Mouse (Mus musculus): Measurements from ENCODE around the gene Hist1h2bq. TPM values are rescaled to one million over a fixed set of nuclear protein-coding genes. Genes with fewer than 3 reads are reported as not detected.
A peak's percentile ranks its signal among the peaks of the same experiment; 100 is the strongest.
"Not testable (repeated sequence)": the region's sequence is repeated elsewhere in the genome, so short reads cannot be mapped to it uniquely, and the experiment has no call there.

Gene Hist1h2bq
- polyA plus RNA-seq, 1 experiment = 2.3 TPM

DNA sequence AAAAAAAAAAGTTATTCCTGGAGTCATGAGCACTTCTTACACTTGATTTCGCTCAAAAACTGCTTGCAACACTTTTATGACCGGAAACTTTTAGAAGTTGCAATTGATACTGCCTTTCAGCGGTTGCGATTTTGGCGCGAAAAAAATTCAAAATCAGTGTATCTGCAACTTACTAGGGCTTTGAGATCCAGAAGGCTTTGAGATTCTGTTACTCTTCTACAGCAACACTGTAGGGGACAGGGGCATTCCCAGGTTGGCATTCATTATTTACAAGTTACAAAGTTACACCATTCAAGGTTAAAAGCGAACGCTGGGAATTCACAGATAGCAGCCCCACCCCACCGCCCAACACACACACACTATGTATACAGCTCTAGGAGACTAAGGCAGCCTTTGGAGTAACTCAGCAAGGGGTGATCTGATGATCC is 26.2 kb downstream of the Hist1h2bq start:
- Histone ChIP-seq H3K27me3 (ENCODE audit: control insufficient read depth, insufficient read depth, low read length) (no peaks in the 10 kb centered on the region), H3K4me1 (ENCODE audit: control insufficient read depth, insufficient read depth, low read length) (no peaks in the 10 kb centered on the region; the same call in 1 of the 2 replicates), H3K27ac (ENCODE audit: insufficient read depth, low read length) (no peak overlapping the region), H3K4me3 (replicated peaks; ENCODE audit: insufficient read depth, low read depth, low read length) (peak overlapping the region; percentile 7)
- no peak for TF ChIP-seq POLR2A (IDR thresholded peaks at IDR 0.05; ENCODE audit: borderline replicate concordance, insufficient read depth, low read length)
- 1% methylated on average over 9 of the region's 9 CpGs for WGBS
- DNase-seq = peak; percentile 25 to 32

DNA sequence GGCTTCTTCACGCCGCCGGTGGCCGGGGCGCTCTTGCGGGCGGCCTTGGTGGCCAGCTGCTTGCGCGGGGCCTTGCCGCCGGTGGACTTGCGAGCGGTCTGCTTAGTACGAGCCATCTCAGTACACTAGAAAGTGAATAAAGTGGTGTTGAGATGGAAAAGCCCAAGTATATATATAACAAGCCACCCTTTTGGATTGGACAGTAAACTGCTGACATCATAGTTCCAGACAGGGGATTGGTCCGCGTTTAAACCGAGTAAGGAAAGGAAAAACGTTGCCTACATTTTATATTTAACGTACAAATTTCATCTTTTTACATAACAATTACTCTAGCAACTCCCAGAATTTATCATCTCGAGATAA is 26.8 kb downstream of the Hist1h2bq start, which contains the start of gene Hist1h3i:
Hist1h3i (minus strand) TSS at position 116 of the 363 bp plus-strand sequence.
- peak within 1 kb of the TSS; percentile 40; the same call in 1 of the 2 replicates for H3K27ac ChIP-seq (ENCODE audit: insufficient read depth, low read length)
- peak; percentile 37; the same call in 1 of the 2 replicates for TF ChIP-seq POLR2A (IDR thresholded peaks at IDR 0.05; ENCODE audit: borderline replicate concordance, insufficient read depth, low read length)
- TF ChIP-seq CTCF (IDR thresholded peaks at IDR 0.05; ENCODE audit: borderline replicate concordance, insufficient read depth, low read depth, low read length) = no peak
- peak; percentile 69 to 88 for DNase-seq
- H3K27me3 ChIP-seq (ENCODE audit: control insufficient read depth, insufficient read depth, low read length) = no peaks in the 10 kb centered on the region
- peak within 1 kb of the TSS; percentile 50 for H3K4me3 ChIP-seq (replicated peaks; ENCODE audit: insufficient read depth, low read depth, low read length)
- under 1% methylated on average over 15 of the region's 20 CpGs for WGBS
- no peaks in the 10 kb centered on the region; the same call in 1 of the 2 replicates for H3K4me1 ChIP-seq (ENCODE audit: control insufficient read depth, insufficient read depth, low read length)

DNA sequence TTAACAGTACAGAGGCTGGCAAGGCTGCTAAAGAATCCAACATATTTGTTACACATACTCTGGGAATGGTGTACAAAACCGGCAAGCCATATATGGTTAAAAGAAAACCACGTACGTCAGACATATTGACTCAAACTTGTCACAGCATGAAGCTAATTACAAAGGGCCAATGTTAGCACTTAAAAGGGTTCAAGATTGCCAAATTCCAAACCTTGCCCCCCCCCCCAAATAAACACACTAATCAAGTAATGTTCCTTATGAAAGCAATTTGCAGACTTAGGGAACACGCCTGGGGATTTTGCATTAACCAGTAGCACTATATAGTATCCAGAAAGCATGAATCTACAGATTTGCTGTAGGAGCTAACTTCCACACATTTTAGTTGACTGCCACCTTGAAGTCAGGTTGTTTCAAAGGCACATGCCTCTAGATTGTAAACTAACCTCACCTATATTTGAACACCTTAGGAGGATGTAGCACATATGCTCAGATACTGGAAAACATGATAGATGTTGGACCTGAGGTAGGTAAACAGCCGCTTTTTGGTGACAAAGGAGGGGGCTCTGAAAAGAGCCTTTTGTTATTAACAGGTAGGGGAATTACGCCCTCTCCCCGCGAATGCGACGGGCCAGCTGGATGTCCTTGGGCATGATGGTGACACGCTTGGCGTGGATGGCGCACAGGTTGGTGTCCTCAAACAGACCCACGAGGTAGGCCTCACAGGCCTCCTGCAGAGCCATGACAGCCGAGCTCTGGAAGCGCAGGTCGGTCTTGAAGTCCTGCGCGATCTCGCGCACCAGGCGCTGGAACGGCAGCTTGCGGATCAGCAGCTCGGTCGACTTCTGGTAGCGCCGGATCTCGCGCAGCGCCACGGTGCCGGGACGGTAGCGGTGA is 27.4 kb downstream of the Hist1h2bq start:
- 3% methylated on average over 17 of the region's 35 CpGs for WGBS
- DNase-seq = peak; percentile 35 to 46

DNA sequence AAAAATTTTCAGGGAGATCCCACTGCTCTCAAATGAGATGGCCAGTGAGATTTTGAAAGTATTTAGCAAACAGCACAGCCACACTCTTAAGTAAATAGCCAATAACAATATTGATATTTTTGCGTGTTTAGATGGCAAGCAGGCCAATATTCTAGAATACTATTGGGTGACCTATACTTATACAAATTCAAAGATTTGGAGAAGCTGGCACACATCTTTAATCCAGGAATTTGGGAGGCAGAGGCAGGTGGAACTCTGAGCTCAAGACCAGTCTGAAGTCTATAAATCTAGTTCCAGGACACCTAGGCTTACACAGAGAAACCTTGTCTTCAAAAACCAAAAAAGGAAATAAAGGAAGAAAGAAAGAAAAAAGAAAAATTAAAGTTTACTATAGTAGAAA is 28.4 kb downstream of the Hist1h2bq start:
- 95% methylated on average over 1 of the region's 1 CpGs for WGBS
- Histone ChIP-seq H3K27ac (ENCODE audit: insufficient read depth, low read length) (no peak overlapping the region), H3K4me1 (ENCODE audit: control insufficient read depth, insufficient read depth, low read length) (no peaks in the 10 kb centered on the region; the same call in 1 of the 2 replicates), H3K4me3 (replicated peaks; ENCODE audit: insufficient read depth, low read depth, low read length) (no peak overlapping the region), H3K27me3 (ENCODE audit: control insufficient read depth, insufficient read depth, low read length) (no peaks in the 10 kb centered on the region)
- TF ChIP-seq CTCF (IDR thresholded peaks at IDR 0.05; ENCODE audit: borderline replicate concordance, insufficient read depth, low read depth, low read length) (no peak), POLR2A (IDR thresholded peaks at IDR 0.05; ENCODE audit: borderline replicate concordance, insufficient read depth, low read length) (no peak)
- no peak for DNase-seq

More for the DNA sequence above, 27.4 kb downstream of the Hist1h2bq start:
- Histone ChIP-seq H3K27ac (ENCODE audit: insufficient read depth, low read length) (peak overlapping the region; percentile 40; the same call in 1 of the 2 replicates), H3K4me3 (replicated peaks; ENCODE audit: insufficient read depth, low read depth, low read length) (peak overlapping the region; percentile 42)
- H3K4me1 ChIP-seq (ENCODE audit: control insufficient read depth, insufficient read depth, low read length); H3K27me3 ChIP-seq (ENCODE audit: control insufficient read depth, insufficient read depth, low read length): not testable (repeated sequence)

DNA sequence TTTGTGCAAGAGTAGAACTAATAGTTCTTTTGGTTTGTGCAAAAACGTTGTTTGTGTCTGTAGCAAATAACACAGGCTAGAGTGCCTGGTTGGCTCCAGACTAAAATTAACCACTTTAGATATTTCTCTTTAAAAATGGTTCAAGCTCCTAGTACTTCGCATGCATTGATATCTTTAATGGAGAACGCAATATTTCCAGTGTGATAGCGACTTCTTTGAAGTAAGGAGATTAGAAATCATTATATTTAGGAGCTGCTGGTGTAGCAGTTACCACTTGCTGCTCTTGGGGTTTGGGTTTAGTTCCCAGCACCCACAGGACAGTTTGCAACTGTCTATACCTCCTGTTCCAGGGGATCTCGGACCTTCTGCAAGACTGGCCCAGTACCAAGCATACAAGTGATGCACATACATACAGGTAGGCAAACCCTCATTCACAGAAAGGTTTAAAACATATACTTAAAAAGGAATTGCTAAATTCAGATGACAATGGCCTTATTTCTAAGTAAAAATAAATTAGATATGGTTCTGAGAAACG is 28.9 kb downstream of the Hist1h2bq start:
- H3K4me3 ChIP-seq (replicated peaks; ENCODE audit: insufficient read depth, low read depth, low read length) = no peak overlapping the region
- H3K4me1 ChIP-seq (ENCODE audit: control insufficient read depth, insufficient read depth, low read length) = no peaks in the 10 kb centered on the region; the same call in 1 of the 2 replicates
- no peak overlapping the region for H3K27ac ChIP-seq (ENCODE audit: insufficient read depth, low read length)
- no peak for DNase-seq
- WGBS = 43% methylated on average over 6 of the region's 6 CpGs
- no peaks in the 10 kb centered on the region for H3K27me3 ChIP-seq (ENCODE audit: control insufficient read depth, insufficient read depth, low read length)
- TF ChIP-seq CTCF (IDR thresholded peaks at IDR 0.05; ENCODE audit: borderline replicate concordance, insufficient read depth, low read depth, low read length) (no peak), POLR2A (IDR thresholded peaks at IDR 0.05; ENCODE audit: borderline replicate concordance, insufficient read depth, low read length) (no peak)

DNA sequence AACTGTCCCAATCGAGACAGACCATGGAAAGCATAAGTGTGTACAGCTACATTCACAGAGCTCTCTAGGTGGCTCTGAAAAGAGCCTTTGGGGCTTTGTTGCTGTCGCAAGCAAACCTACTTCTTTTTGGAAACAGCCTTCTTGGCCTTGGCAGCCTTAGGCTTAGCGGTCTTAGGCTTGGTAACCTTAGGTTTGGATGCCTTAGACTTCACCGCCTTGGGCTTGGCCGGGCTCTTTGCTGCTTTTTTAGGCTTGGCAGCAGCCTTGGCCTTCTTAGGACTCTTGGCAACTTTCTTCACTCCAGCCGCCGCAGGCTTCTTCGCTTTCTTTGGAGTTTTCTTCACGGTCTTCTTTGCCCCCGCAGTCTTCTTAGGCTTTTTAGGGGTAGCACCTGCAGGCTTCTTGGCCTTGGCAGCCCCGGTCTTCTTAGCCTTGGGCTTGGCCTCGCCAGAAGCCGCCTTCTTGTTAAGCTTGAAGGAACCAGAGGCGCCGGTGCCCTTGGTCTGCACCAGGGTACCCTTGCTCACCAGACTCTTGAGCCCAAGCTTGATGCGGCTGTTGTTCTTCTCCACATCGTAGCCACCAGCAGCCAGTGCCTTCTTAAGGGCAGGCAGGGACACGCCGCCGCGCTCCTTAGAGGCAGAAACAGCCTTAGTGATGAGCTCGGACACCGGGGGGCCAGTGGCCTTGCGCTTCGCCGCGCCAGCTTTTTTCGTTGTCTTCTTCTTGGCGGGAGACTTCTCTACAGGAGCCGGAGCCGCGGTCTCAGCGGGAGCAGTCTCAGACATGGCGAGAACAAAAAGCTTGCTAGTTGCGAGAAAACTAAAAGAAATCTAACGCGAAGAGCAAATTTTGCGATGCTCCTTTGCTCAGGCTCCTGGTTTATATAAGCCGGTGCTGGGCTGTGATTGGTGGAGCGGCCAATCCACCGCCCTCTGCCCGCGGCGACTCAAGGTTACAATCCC is 29.9 kb downstream of the Hist1h2bq start, which contains the start of gene Hist1h1b:
Hist1h1b (minus strand) TSS at position 859 of the 965 bp plus-strand sequence.
- peak; percentile 81 to 82 for DNase-seq
- TF ChIP-seq CTCF (IDR thresholded peaks at IDR 0.05; ENCODE audit: borderline replicate concordance, insufficient read depth, low read depth, low read length) = no peak
- peak; percentile 42; the same call in 1 of the 2 replicates for TF ChIP-seq POLR2A (IDR thresholded peaks at IDR 0.05; ENCODE audit: borderline replicate concordance, insufficient read depth, low read length)
- Histone ChIP-seq H3K4me3 (replicated peaks; ENCODE audit: insufficient read depth, low read depth, low read length) (peak within 1 kb of the TSS; percentile 86), H3K27ac (ENCODE audit: insufficient read depth, low read length) (peak within 1 kb of the TSS; percentile 83), H3K27me3 (ENCODE audit: control insufficient read depth, insufficient read depth, low read length) (no peaks in the 10 kb centered on the region), H3K4me1 (ENCODE audit: control insufficient read depth, insufficient read depth, low read length) (no peaks in the 10 kb centered on the region; the same call in 1 of the 2 replicates)
- under 1% methylated on average over 44 of the region's 44 CpGs for WGBS
